Mouse (Mus musculus): ENCODE measurements at regions not wholly inside any gene's neighbourhood (a gene's known extent, or its start where the extent isn't known, plus 50 kb on each side); places are given as distances from the start of the nearest gene placed in this dataset.

DNA sequence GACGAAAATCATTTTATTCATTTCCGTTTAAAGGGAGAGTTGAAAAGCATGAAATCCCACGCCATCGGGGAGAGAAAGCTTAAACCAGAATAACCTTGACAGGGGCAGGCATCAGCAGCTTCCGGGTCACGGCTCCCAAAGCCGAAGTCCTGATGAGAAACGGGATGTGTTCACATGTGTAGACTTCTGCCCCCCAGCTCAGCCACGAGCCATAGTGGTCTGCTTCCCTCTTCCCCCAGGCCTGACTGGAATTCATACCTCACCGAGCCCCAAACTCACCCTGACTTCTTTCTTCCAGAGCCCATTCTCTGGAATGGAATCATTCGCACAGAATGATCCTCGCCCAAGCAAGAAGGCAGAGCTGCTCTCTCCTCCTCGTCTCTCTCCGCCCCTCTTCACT, 404.2 kb upstream of the Gm6657 start:
- no peak for TF ChIP-seq CTCF (IDR thresholded peaks at IDR 0.05; ENCODE audit: control insufficient read depth, insufficient read depth, insufficient read length)
- TF ChIP-seq MYOG (IDR thresholded peaks at IDR 0.05; ENCODE audit: control insufficient read depth, extremely low read depth, insufficient read length), result no peak
- no peak for TF ChIP-seq USF1 (IDR thresholded peaks at IDR 0.05; ENCODE audit: low read depth)
- no peak for TF ChIP-seq MYOD1 (IDR thresholded peaks at IDR 0.05; ENCODE audit: control insufficient read depth, insufficient read length, low read depth)
- no peak for TF ChIP-seq MAX (IDR thresholded peaks at IDR 0.05)
